Mouse (Mus musculus) MEL-GATA-1-ER (cell line): Measurements from ENCODE around the gene Xirp1.

Experiments
- DNase-seq: peaks from one replicate; pipeline ENCODE4 v3.0.0-alpha.2; 2012; ENCODE audit warnings: low read depth; ENCODE audit errors: extremely low read depth

The Xirp1 gene

DNA sequence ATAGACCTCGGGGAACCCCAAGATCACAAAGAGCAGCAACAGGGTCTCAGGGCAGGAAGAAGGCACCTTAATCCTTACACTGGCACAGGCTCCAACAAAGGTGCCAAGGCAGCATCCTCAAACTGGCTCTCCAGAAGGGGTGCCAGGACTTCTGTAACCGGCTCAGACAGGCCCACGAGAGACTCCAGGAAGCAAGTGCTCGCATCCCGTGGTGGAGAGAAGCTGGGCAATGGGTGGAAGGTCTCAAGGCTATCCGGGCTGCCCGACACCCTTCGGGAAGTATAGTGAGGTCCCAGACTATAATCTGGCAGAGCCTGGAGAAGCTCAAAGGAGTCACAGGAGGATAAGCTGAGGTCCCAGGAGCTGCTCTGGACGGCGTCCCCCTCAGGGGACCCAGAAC, 51.2 kb downstream of the Xirp1 start:
- no peak for DNase-seq

DNA sequence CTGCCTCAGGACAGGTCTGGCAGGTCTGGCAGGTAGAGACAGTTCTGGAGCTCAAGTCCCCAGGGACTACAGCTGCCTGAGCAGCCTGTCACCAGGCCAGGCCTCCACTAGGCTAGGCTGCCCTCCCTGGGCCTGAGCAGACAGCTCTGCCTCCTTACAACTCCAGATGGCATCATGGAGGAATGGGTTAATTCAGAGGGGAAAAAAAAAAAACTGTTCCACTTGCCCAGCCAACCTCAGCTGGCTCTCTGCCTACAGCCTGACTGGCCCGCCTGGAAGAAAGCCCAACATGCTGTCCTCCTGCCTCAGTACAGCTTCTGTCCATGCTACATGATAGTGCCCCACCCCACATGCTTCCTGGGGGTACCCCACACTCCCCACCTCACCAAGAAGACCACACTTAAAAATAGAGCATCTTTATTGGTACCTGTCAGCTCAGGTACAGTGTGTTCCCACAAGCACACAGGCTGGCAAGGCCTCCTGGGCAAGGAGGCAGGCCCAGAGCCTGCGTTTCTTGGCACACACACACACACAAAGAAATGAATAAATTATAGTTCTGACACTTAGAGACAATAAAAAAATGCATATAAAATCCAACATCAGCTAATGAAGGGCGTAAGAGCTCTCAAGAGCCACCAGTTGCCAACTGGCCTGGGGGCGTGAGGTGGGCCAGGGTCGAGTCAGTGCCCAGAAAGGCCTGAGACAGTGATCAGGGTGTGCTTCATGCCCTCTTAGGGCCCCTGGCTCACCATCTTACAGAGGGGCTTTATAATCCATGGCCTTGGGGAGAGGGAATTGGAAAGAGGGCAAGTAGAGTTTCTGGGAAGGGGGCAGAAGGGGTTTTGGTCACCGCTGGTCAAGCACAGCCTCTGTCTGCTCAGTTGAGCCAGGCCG, 52.4 kb downstream of the Xirp1 start:
- no peak for DNase-seq

DNA sequence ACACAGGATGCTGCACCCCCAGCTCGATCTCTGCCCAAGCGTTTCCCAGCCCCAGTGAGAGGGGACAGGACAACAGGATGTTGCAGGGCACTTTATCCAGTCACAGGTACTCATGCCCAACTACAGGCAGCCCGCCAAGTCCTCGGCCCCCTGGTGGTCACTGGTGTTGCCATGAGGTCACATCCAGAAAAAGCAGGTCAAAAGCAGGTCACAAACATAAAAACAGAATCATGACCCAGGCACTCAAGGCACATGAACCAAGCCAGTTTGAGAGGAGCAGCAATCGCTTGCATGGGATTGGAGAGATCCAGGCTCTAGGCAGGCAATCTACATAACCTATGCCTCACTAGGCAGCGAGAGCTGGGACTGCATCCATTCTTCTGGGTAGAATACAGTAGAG, 53.2 kb downstream of the Xirp1 start:
- no peak for DNase-seq

GRCm38 (mm10) chr9:119969811-119970210, 53.6 kb downstream of the Xirp1 start:
- no peak for DNase-seq

GRCm38 (mm10) chr9:119966221-119966910, 57.0 kb downstream of the Xirp1 start:
- DNase-seq, result no peak

DNA sequence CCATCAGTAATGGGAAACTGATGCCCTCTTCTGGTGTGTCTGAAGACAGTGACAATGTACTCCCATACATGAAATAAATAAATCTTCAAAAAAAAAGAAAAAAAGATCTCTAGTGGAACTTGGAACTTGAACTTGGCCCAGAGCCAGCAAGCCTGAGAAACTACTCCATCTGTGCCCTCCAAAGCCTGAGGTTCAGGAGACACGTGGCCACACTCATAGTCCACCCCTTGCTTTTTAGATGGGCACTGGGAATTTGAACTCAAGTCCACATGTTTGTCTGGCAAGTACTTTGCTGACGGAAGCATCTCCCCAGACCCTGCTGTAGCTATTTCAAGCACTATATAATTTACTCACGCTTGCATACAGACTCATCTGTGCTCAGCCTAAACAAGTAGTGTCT, 58.2 kb downstream of the Xirp1 start:
- no peak for DNase-seq

- no peak for DNase-seq
These were observed 59.2 kb downstream of the Xirp1 start for GRCm38 (mm10) chr9:119964206-119964605.
